Mouse (Mus musculus) embryonic stem cell, embryonic (primary cell): ENCODE data around the gene Dpt.
"Not testable (repeated sequence)": the region's sequence is repeated elsewhere in the genome, so short reads cannot be mapped to it uniquely, and the experiment has no call there.

Experiments used
- CTCF ChIA-PET, 4 experiments: fragments of 300-600 bp in 2 of 4; fragments of 350-600 bp in 2 of 4; sonication (Branson Sonifier 250); formaldehyde crosslinking; loops; one replicate each; lab custom pipeline; 2022; ENCODE audit warnings: inconsistent platforms in 2 of 4; lab: Charles Lee
- POLR2A ChIA-PET, 4 experiments: fragments of 300-600 bp in 2 of 4; fragments of 350-600 bp in 2 of 4; sonication (Branson Sonifier 250); formaldehyde crosslinking; loops; one replicate each; lab custom pipeline; 2022; ENCODE audit warnings: antibody characterized with exemption in 4 of 4, inconsistent platforms in 1 of 4; lab: Charles Lee

Dpt gene

DNA sequence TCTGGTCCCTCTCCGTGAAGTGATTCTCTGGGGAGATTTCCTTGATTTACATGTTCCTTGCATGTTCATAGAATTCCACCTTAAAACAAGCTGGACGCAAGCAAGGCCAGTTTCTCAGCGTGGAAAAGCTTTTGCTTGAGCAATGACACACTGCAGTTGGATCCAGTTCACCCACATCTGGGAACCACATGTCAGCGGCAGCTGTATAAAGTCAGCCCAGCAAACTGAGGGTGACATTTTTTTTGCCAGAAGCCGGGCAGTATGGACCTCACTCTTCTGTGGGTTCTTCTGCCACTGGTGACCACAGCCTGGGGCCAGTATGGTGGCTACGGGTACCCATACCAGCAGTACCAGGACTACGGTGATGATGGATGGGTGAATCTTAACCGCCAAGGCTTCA, at the start of gene Dpt:
Dpt (plus strand) TSS at position 174 of the 400 bp plus-strand sequence.
- ChIA-PET POLR2A (interaction anchor here in 1 of 4 experiments (0.8 kb wide), 1 partner anchor 135 kb away, joined by 3 read pairs; no protein-coding TSS in a partner anchor), CTCF (no interaction called here)

DNA sequence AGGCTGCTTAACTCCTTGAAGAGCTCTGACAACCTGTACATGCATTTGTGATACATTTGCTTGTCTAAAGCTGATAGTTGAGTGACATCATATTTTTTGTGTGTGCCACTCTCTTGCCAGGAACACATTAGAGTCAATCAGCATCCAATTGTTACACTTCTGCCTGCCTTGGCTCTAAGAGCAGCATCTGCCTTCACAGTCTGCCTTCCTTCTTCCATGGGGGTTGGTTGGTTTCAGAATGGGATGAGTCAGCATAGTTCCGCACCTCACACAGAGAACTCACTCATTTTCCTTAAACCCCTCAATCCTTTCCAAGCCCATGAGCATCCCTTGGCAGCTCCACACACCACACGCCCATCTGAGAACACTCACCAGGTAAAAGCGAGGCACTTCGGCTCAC, 42.7 kb upstream of the Dpt start:
- POLR2A ChIA-PET, result no interaction called here
- CTCF ChIA-PET, result interaction anchor here in 1 of 4 experiments (1.0 kb wide), 1 partner anchor 8 kb away, joined by 3 read pairs; no protein-coding TSS in a partner anchor

- POLR2A ChIA-PET, result interaction anchor here in 1 of 4 experiments (0.7 kb wide), 1 partner anchor 364 kb away, joined by 4 read pairs; no protein-coding TSS in a partner anchor
- CTCF ChIA-PET, result no interaction called here
These were observed 40.8 kb upstream of the Dpt start for GRCm38 (mm10) chr1:164755671-164756070.

DNA sequence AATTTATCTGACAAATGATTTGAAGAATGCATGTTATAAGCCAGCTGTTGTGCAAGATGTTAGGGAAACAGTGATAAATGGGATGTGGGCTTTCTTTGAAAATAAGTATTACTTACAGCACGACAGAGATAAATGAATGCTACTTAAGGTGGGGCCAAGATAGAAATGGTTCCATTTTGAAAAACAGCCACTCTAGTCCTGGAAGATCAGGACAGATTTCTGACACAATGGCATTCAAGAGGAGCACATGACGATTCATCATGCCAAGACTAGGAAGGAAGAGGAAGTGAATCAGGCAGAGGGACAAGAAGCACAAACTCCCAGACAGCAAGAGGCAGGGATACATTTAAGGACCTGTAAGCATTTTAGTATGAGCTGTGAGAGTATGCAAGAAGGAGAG, 39.5 kb upstream of the Dpt start:
- ChIA-PET POLR2A (no interaction called here), CTCF (no interaction called here)

GRCm38 (mm10) chr1:164758401-164758800, 38.0 kb upstream of the Dpt start:
- POLR2A ChIA-PET, result no interaction called here
- CTCF ChIA-PET, result no interaction called here

GRCm38 (mm10) chr1:164762276-164762675, 34.2 kb upstream of the Dpt start:
- ChIA-PET POLR2A (interaction anchor here in 1 of 4 experiments (0.6 kb wide), 1 partner anchor 51 kb away, joined by 4 read pairs; no protein-coding TSS in a partner anchor), CTCF (no interaction called here)

DNA sequence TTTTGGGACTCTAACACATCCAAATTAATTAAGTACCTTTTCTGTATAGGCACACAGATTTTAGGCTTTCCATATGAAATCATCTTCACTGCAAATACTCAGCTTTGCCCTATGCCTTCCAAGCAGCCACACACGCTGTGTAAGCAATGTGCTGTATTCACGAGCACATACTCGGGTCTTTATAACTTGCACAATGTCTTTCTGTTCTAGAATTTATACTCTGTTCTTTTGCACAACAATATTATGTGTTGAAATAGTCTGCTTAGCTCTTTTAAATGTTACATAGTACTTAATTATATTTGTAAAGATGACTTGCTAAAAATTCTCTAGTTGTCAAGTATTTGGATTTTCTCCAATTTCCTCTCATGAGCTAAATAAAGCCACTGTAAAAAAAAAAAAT, 29.8 kb upstream of the Dpt start:
- CTCF ChIA-PET, result interaction anchor here in 2 of 4 experiments (0.6 to 0.8 kb wide), 2 partner anchors 328 to 354 kb away, joined by 3 to 9 read pairs; no protein-coding TSS in a partner anchor
- POLR2A ChIA-PET, result interaction anchor here in 2 of 4 experiments (0.6 to 0.7 kb wide), 3 partner anchors 94 to 337 kb away, joined by 3 read pairs; no protein-coding TSS in a partner anchor

GRCm38 (mm10) chr1:164770611-164771010, 25.8 kb upstream of the Dpt start:
- ChIA-PET POLR2A (interaction anchor here in 1 of 4 experiments (0.7 kb wide), 1 partner anchor 56 kb away, joined by 3 read pairs; no protein-coding TSS in a partner anchor), CTCF (no interaction called here)

- ChIA-PET POLR2A (no interaction called here), CTCF (no interaction called here)
These were observed 15.5 kb upstream of the Dpt start for GRCm38 (mm10) chr1:164780851-164781510.

DNA sequence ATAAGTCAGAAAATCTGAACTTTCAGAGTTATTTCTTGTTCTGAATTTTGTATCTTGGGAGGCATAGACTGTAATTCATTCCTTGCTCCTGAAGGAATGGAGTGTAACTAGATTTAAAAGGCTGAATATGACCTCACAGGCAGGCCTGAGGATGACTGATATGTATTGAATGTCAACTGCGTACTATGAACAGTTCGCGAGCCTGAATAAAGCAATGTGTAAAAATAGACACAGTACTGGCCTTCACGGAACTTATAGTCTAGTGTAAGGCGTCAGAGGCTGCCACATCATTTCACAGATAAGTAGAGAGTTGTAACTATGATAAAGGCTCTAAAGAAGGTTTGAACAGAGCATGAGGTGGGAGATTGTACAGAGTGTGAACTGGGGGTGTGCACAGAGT, 10.3 kb upstream of the Dpt start:
- ChIA-PET POLR2A (no interaction called here), CTCF (no interaction called here)

- CTCF ChIA-PET, result interaction anchor here in 1 of 4 experiments (0.6 kb wide), 1 partner anchor 370 kb away, joined by 4 read pairs; no protein-coding TSS in a partner anchor
- POLR2A ChIA-PET, result no interaction called here
These were observed 8.7 kb upstream of the Dpt start for GRCm38 (mm10) chr1:164787771-164788170.

DNA sequence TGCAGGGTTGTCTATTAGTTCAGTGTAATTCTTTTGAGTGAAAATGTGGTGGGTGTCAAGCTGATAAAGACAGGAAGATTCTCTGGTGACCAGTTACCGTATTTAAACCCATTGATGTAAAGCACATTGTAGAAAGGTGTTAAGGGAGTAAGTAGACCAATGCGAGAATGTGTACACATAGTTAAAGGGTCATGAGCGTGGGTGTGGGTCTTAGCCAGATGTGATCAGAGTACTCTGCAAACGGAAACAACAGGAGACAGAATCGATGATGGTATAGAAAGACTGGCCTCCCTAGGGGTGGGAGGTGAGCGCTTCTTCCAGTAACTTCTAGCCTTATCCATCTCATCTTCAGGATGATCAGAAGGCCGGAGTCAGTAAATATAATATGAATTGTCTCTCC, 8.2 kb upstream of the Dpt start:
- ChIA-PET CTCF (no interaction called here), POLR2A (no interaction called here)

DNA sequence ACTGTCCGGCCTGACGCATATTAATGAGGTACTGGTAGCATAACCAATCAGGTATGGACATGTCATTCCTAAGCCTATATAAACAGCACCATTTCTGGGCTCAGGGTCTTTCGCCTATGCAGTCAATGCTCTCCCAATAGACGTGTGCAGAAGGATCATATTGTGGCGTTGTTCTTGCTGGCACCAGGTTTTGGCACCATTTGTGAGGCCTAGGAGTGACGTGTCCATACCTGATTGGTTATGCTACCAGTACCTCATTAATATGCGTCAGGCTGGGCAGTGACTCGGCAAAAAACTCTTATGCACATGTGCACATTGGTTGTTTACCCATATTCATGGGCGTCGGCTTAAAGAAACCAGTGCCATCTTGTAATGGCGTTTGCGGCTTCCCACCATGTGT, 6.1 kb upstream of the Dpt start:
- CTCF ChIA-PET, result not testable (repeated sequence)
- POLR2A ChIA-PET, result interaction anchor here in 1 of 4 experiments (0.6 kb wide), 1 partner anchor 1409 kb away, joined by 3 read pairs; no protein-coding TSS in a partner anchor

DNA sequence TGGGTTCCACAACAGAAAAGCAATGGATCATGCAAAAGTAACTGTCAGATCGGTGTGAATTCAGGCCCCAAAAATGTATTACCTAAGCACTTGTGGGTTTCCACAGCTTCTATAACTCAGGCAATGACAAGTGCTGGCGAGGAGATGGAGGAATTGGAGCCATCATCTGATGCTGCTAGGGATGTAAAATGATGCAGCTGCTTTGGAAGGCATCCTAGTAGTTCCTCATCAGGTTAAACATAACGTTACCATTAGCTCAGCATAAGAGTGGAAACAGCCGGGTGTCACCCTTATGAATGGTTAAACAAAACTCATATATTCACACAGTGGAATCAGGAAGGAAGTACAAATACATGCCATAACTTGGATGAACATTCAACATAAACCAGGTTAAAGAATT, 3.4 kb upstream of the Dpt start:
- ChIA-PET CTCF (no interaction called here), POLR2A (no interaction called here)

DNA sequence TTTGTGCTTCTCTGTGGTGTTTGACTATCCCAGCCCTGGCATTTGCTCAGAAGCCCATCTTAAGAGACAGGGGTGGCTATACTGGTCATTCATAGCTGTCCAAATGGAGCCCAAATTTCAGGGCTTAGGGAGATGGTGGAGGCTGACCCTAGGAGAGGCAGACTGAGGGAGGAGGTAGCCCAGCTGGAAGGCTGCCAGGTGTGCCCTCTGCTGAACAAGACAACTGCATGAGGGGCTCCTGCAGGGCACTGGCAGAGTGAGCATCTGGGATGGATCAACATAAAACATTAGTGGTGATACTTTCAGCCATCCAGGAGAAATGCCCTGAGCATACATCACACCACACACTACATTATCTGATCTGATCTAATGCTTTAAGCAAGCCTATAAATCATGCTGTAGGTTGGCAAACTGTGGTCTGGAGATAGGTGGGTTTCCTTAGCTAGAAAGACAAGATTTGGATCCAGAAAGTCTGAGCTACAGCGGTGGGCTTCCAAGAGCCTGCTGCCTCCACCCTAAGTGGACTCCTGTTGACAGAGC, 1.4 kb downstream of the Dpt start:
- CTCF ChIA-PET, result interaction anchor here in 1 of 4 experiments (0.6 kb wide), 1 partner anchor 131 kb away, joined by 3 read pairs; no protein-coding TSS in a partner anchor

GRCm38 (mm10) chr1:164798471-164798922, 2.1 kb downstream of the Dpt start:
- ChIA-PET POLR2A (no interaction called here), CTCF (interaction anchor here in 2 of 4 experiments (0.6 to 0.7 kb wide), 2 partner anchors 131 to 365 kb away, joined by 3 to 4 read pairs; no protein-coding TSS in a partner anchor)

More for the DNA sequence above, 1.4 kb downstream of the Dpt start:
- POLR2A ChIA-PET, result no interaction called here

- POLR2A ChIA-PET, result no interaction called here
- CTCF ChIA-PET, result interaction anchor here in 1 of 4 experiments (0.7 kb wide), 1 partner anchor 365 kb away, joined by 4 read pairs; no protein-coding TSS in a partner anchor
These were observed 2.7 kb downstream of the Dpt start for GRCm38 (mm10) chr1:164799161-164799560.

DNA sequence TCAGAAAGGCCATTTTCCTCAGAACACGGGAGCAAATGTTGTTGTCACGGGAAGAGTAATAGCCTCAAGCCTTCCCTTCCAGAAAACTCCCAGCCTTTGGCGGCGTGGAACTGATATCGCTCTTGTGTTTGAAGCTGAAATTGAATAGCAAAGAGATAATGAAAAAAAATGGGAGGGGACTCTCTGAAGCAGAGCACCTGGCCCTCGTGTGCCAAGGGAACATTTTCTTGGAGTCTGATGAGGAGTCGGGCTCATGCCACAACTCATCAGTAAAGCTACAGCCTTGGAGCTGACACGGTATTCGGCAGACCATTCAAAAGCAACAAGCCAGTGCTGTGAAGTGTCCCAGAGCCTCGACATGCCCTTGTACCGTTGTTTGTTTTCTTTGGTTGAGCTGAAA, 7.8 kb downstream of the Dpt start:
- ChIA-PET POLR2A (no interaction called here), CTCF (no interaction called here)

DNA sequence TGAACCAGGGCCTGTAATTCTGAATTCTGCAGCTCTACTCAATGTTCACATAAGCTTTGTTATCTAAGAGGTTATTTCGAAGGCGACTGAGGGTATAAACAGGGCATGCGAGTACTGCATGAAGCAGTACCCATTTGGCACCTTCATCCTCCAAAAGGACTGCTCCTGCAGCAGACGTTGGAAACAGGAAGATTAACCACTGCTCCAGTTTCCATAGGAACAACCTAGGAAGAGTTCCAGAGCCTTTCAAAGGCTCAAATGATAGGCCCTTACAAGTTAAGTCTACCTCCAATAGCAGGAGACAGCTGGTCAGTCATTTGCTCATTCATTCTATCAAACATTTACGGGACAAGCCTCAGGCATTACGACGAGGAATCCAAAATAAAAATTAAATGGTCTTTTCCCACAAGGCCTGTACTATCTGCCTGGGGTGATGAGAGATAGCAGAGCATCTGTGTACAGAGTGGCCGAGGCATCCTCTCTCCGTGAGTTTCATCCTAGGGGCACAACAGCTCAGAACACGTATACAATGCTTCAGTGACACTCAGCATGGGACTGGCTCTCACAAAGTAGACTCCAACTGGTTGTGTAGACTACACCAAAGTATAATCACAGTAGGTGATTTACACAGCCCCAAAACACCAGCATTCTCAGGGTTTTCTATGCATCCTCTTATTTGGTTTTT, 8.4 kb downstream of the Dpt start:
- POLR2A ChIA-PET, result interaction anchor here in 1 of 4 experiments (0.5 kb wide), 1 partner anchor 31 kb away, joined by 5 read pairs; no protein-coding TSS in a partner anchor
- CTCF ChIA-PET, result no interaction called here
